Mouse (Mus musculus) liver, embryonic 11.5 days (tissue): ENCODE measurements around the gene Ldlrap1. TPM values are rescaled to one million over a fixed set of nuclear protein-coding genes. Genes with fewer than 3 reads are reported as not detected.
A peak's percentile ranks its signal among the peaks of the same experiment; 100 is the strongest.

ENCODE experiments used
- ATAC-seq: fragments of 200-750 bp; cut with Nextera tagmentation; replicated peaks from 2 replicates; pipeline ENCODE4 v1.8.0; 2017; ENCODE audit warnings: moderate number of reproducible peaks, mild to moderate bottlenecking, moderate TSS enrichment, moderate library complexity; ENCODE audit not compliant: low FRiP score
- DNase-seq: peaks from one replicate; pipeline ENCODE4 v3.0.0-alpha.2; 2017; ENCODE audit warnings: low spot score
- H3K27ac ChIP-seq: fragments of 300-500 bp; sonication (generic); 2 replicates; pipeline ENCODE4 v1.5.1; 2014; ENCODE audit warnings: mild to moderate bottlenecking, low read depth, low read length, control low read depth
- H3K27me3 ChIP-seq: fragments of 300-500 bp; sonication (generic); replicated peaks from 2 replicates; pipeline ENCODE4 v1.6.1; 2014; ENCODE audit warnings: low read length, mixed read lengths; ENCODE audit not compliant: control insufficient read depth, insufficient read depth
- H3K36me3 ChIP-seq: fragments of 300-500 bp; sonication (generic); 2 replicates; pipeline ENCODE4 v1.6.1; 2014; ENCODE audit warnings: mild to moderate bottlenecking, low read length, moderate library complexity, mixed read lengths; ENCODE audit not compliant: control insufficient read depth, insufficient read depth
- H3K4me1 ChIP-seq: fragments of 300-500 bp; sonication (generic); replicated peaks from 2 replicates; pipeline ENCODE4 v1.6.1; 2014; ENCODE audit warnings: low read length, mixed read lengths; ENCODE audit not compliant: control insufficient read depth, insufficient read depth
- H3K4me2 ChIP-seq: fragments of 300-500 bp; sonication (generic); 2 replicates; pipeline ENCODE4 v1.6.1; 2014; ENCODE audit warnings: mild to moderate bottlenecking, control low read depth, moderate library complexity
- H3K4me3 ChIP-seq: fragments of 300-500 bp; sonication (generic); 2 replicates; pipeline ENCODE4 v1.5.1; 2014; ENCODE audit warnings: low read depth, low read length, control low read depth
- H3K9ac ChIP-seq: fragments of 300-500 bp; sonication (generic); 2 replicates; pipeline ENCODE4 v1.6.1; 2014; ENCODE audit warnings: low read depth, low read length, control low read depth
- H3K9me3 ChIP-seq: fragments of 300-500 bp; sonication (generic); 2 replicates; pipeline ENCODE4 v1.6.1; 2016; ENCODE audit warnings: low read length, inconsistent platforms, mixed read lengths; ENCODE audit not compliant: control insufficient read depth
- WGBS: fragments of 180-500 bp; shearing (Covaris S2); extraction: QIAGEN DNeasy Blood & Tissue Kit; methylation state at CpG from one replicate; pipeline ENCODE4 v1.1.7; 2014; 5-methylcytosine and 5-hydroxymethylcytosine counted together
- polyA plus RNA-seq: library from polyadenylated mRNA; unstranded; fragments of >200 nt; fragmentation: Nextera tagmentation; extraction: Ambion mirVana; gene quantifications from 2 replicates; pipeline ENCODE4 v1.2.1, GENCODE M21; 2014

Ldlrap1 gene
- 32.2 and 33.3 TPM in 2 replicates for polyA plus RNA-seq

DNA sequence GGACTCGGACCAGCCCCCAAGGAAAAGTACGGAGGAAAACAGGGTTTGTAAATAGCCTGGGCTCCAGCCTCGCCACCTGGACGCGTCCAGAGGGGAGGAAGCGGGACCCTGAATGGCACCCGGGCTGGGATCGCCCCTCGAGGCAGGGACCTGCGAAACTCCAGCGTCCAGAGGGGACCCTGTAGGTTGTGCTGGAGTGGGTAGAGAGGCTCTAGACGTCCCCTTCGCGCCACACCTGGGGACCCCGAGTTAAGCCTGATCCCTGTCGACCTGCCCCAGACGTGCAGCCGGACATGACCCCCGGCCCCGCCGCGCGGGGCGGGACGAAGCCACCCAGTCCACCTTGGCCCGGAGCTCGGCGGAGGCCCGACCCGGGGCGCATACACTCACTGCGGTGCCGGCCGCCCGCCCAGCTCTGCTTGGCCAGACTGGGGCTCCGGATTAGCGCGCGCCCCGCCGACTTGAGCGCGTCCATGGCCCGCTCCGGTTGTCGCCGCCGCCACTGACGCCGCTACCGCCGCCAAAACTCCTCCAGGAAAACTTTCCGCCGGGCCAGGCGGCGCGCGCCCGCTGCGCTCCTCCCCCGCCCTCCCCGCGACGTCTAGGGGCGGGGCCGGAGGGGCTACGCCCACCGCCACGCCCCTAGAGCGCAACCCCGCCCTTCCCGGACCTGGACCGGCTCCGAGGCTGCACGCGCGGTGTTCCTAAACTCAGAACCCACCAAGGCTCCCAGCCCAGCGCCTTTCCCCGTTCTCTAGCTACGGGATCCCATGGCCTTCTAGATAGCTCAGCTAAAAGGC lies at the start of gene Ldlrap1:
TSS of gene Ldlrap1 (minus strand) at position 599 of the 800 bp plus-strand sequence.
- H3K27me3 ChIP-seq: no peaks in the 10 kb centered on the region
- no peaks in the 10 kb centered on the region for H3K9me3 ChIP-seq
- peaks cover 52% of the 10 kb centered on the region for H3K4me1 ChIP-seq
- DNase-seq (peak; percentile 83), ATAC-seq (peak; percentile 79)
- no peaks in the 10 kb centered on the region for H3K36me3 ChIP-seq
- peak within 1 kb of the TSS; percentile 87 for H3K4me3 ChIP-seq
- peak within 1 kb of the TSS; percentile 63 for H3K27ac ChIP-seq
- H3K9ac ChIP-seq: peak within 1 kb of the TSS; percentile 91
- under 1% methylated on average over 76 of the region's 80 CpGs for WGBS
- peak within 1 kb of the TSS; percentile 97 for H3K4me2 ChIP-seq

DNA sequence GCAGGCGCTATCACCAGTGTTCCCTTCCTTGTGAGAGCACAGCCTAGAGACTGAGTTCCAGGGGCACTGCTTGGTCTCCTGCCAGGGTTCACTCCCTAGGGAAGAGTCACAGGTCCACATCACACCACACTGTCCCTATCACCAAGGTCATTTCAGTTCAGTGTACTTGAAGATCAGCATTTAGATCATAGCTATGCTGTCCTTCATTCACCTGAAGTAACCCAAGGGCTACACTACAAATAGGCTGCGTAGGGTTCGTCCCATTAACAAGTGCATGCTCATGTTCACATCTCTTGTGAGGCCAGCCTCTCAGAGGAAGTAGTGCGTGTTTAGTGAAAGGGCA lies 46.4 kb upstream of the Ldlrap1 start:
- Histone ChIP-seq H3K4me2 (no peak overlapping the region), H3K36me3 (peaks cover 32% of the 10 kb centered on the region), H3K4me1 (no peaks in the 10 kb centered on the region; the same call in 1 of the 2 replicates), H3K9ac (no peak overlapping the region), H3K9me3 (no peaks in the 10 kb centered on the region), H3K27me3 (no peaks in the 10 kb centered on the region), H3K27ac (no peak overlapping the region), H3K4me3 (no peak overlapping the region)
- ATAC-seq (no peak), DNase-seq (no peak)
- WGBS: 94% methylated on average over 4 of the region's 4 CpGs

GRCm38 (mm10) chr4:134813406-134814228 lies 45.8 kb upstream of the Ldlrap1 start:
- no peak for ATAC-seq
- Histone ChIP-seq H3K9me3 (no peaks in the 10 kb centered on the region), H3K4me1 (no peaks in the 10 kb centered on the region; the same call in 1 of the 2 replicates), H3K27ac (no peak overlapping the region), H3K9ac (no peak overlapping the region), H3K4me3 (no peak overlapping the region), H3K36me3 (peaks cover 37% of the 10 kb centered on the region), H3K4me2 (no peak overlapping the region), H3K27me3 (no peaks in the 10 kb centered on the region)
- DNase-seq: no peak
- 92% methylated on average over 17 of the region's 17 CpGs for WGBS

DNA sequence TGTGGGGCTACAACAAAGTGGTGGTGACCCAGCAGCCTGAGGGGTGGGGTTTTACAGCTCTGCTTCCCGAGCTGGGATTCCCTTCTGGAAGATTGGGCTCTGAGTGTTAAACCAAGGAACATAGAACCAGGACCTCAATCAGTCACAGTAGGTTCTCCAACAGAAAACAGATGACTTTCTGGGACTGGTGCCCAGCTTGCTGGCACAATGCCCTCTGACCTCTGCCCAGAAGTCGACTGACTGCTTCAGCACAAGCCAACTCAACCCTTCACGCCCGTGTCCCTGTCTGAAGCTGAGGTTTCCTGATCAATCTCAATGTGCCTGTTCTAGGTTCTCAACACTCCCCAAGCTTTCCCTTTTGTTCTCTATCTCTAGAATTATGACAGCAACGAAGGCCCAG lies 36.9 kb upstream of the Ldlrap1 start:
- ATAC-seq: no peak
- no peak overlapping the region for H3K4me2 ChIP-seq
- WGBS: 85% methylated on average over 5 of the region's 5 CpGs
- peaks cover 25% of the 10 kb centered on the region for H3K36me3 ChIP-seq
- no peaks in the 10 kb centered on the region for H3K27me3 ChIP-seq
- no peak overlapping the region for H3K4me3 ChIP-seq
- H3K9me3 ChIP-seq: no peaks in the 10 kb centered on the region
- no peak overlapping the region for H3K9ac ChIP-seq
- DNase-seq: no peak
- H3K4me1 ChIP-seq: no peaks in the 10 kb centered on the region
- no peak overlapping the region for H3K27ac ChIP-seq

- no peaks in the 10 kb centered on the region for H3K27me3 ChIP-seq
- H3K36me3 ChIP-seq: peaks cover 16% of the 10 kb centered on the region; the same call in 1 of the 2 replicates
- no peaks in the 10 kb centered on the region for H3K9me3 ChIP-seq
- H3K27ac ChIP-seq: no peak overlapping the region
- no peak overlapping the region for H3K4me3 ChIP-seq
- no peak for ATAC-seq
- no peak for DNase-seq
- H3K4me2 ChIP-seq: no peak overlapping the region
- WGBS: 84% methylated on average over 3 of the region's 3 CpGs
- no peaks in the 10 kb centered on the region for H3K4me1 ChIP-seq
- H3K9ac ChIP-seq: no peak overlapping the region
These were observed 34.9 kb upstream of the Ldlrap1 start for GRCm38 (mm10) chr4:134802765-134803164.

DNA sequence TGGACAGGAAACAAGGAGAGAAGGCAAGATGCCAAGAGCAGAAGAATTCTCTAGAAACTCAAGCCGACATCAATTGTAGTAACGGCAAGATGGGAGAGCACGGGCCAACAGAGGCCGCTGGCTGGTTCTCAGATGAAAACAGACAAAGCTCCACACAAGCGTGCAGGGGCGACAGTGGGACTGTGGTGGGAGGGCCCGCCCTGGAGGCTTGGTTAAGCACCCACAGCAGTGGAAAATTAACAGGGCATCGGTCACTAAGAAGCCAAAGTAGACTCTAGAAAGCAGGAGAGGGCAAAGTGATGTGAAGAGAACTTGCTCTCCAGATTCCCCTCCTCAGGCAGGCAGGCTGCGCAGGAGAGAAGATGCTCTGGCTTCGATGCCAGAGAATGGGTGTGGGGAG lies 34.3 kb upstream of the Ldlrap1 start:
- WGBS: 94% methylated on average over 10 of the region's 10 CpGs
- H3K4me3 ChIP-seq: no peak overlapping the region
- H3K27ac ChIP-seq: no peak overlapping the region
- ATAC-seq (no peak), DNase-seq (no peak)
- H3K9ac ChIP-seq: no peak overlapping the region
- peaks cover 16% of the 10 kb centered on the region; the same call in 1 of the 2 replicates for H3K36me3 ChIP-seq
- no peaks in the 10 kb centered on the region for H3K9me3 ChIP-seq
- no peaks in the 10 kb centered on the region for H3K27me3 ChIP-seq
- H3K4me1 ChIP-seq: no peaks in the 10 kb centered on the region
- H3K4me2 ChIP-seq: no peak overlapping the region

DNA sequence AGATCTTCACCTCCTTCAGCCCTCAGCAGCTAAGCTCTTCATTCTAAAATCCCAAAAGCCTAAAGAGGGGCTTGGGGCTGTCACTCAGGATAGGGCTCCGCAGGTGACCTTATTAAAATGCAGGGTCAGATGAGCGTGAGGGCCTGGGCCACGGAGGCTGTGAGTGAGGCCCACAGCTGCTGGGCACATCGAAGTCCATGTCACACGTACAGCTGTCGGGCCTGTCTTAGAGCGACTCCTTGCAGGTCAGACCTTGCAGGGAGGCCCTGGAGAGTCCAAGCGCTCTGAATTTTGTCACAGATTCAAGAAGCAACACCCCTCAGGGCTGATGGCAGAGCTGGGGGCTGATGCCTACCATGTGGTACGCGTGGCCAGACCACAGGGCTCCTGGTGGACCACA lies 32.9 kb upstream of the Ldlrap1 start:
- no peak overlapping the region for H3K9ac ChIP-seq
- H3K4me3 ChIP-seq: no peak overlapping the region
- no peak overlapping the region for H3K4me2 ChIP-seq
- H3K4me1 ChIP-seq: peaks cover 10% of the 10 kb centered on the region
- no peaks in the 10 kb centered on the region for H3K27me3 ChIP-seq
- H3K9me3 ChIP-seq: no peaks in the 10 kb centered on the region
- WGBS: 81% methylated on average over 10 of the region's 10 CpGs
- ATAC-seq: no peak
- no peak overlapping the region for H3K27ac ChIP-seq
- no peak for DNase-seq
- peaks cover 8% of the 10 kb centered on the region; the same call in 1 of the 2 replicates for H3K36me3 ChIP-seq

GRCm38 (mm10) chr4:134800098-134800497 lies 32.3 kb upstream of the Ldlrap1 start:
- Histone ChIP-seq H3K27me3 (no peaks in the 10 kb centered on the region), H3K4me2 (no peak overlapping the region), H3K4me3 (no peak overlapping the region), H3K36me3 (peaks cover 3% of the 10 kb centered on the region; the same call in 1 of the 2 replicates), H3K27ac (no peak overlapping the region), H3K9me3 (no peaks in the 10 kb centered on the region), H3K4me1 (peaks cover 10% of the 10 kb centered on the region), H3K9ac (no peak overlapping the region)
- WGBS: 75% methylated on average over 8 of the region's 8 CpGs
- DNase-seq (no peak), ATAC-seq (no peak)
